Mouse (Mus musculus) intestine, embryonic 15.5 days (tissue): ENCODE results near the gene Sucla2. TPM values are rescaled to one million over a fixed set of nuclear protein-coding genes. Genes with fewer than 3 reads are reported as not detected.

Source experiments
- ATAC-seq: fragments of 200-750 bp; cut with Nextera tagmentation; 2 replicates; pipeline ENCODE4 v1.8.0; 2017; ENCODE audit warnings: moderate TSS enrichment, moderate library complexity
- H3K27ac ChIP-seq: fragments of 300-500 bp; sonication (generic); 2 replicates; pipeline ENCODE4 v1.5.1; 2015; ENCODE audit warnings: mild to moderate bottlenecking, inconsistent platforms
- H3K27me3 ChIP-seq: fragments of 300-500 bp; sonication (generic); replicated peaks from 2 replicates; pipeline ENCODE4 v1.6.1; 2015; ENCODE audit warnings: inconsistent platforms
- H3K36me3 ChIP-seq: fragments of 300-500 bp; sonication (generic); 2 replicates; pipeline ENCODE4 v1.6.1; 2015; ENCODE audit warnings: inconsistent platforms
- H3K4me1 ChIP-seq: fragments of 300-500 bp; sonication (generic); replicated peaks from 2 replicates; pipeline ENCODE4 v1.6.1; 2015; ENCODE audit warnings: inconsistent platforms
- H3K4me2 ChIP-seq: fragments of 300-500 bp; sonication (generic); replicated peaks from 2 replicates; pipeline ENCODE4 v1.6.1; 2015; ENCODE audit warnings: mild to moderate bottlenecking, inconsistent platforms
- H3K4me3 ChIP-seq: fragments of 300-500 bp; sonication (generic); replicated peaks from 2 replicates; pipeline ENCODE4 v1.5.1; 2015; ENCODE audit warnings: inconsistent platforms
- H3K9ac ChIP-seq: fragments of 300-500 bp; sonication (generic); 2 replicates; pipeline ENCODE4 v1.6.1; 2015; ENCODE audit warnings: inconsistent platforms
- H3K9me3 ChIP-seq: fragments of 300-500 bp; sonication (generic); 2 replicates; pipeline ENCODE4 v1.6.1; 2016; ENCODE audit warnings: inconsistent platforms
- WGBS: fragments of 180-500 bp; shearing (Covaris S2); methylation state at CpG from one replicate; pipeline ENCODE4 v1.1.7; 2015; 5-methylcytosine and 5-hydroxymethylcytosine counted together
- polyA plus RNA-seq: library from polyadenylated mRNA; unstranded; fragments of >200 nt; fragmentation: Nextera tagmentation; extraction: Ambion mirVana; gene quantifications from 2 replicates; pipeline ENCODE4 v1.2.1, GENCODE M21; 2015

The Sucla2 gene
- 117 and 132 TPM in 2 replicates for polyA plus RNA-seq

DNA sequence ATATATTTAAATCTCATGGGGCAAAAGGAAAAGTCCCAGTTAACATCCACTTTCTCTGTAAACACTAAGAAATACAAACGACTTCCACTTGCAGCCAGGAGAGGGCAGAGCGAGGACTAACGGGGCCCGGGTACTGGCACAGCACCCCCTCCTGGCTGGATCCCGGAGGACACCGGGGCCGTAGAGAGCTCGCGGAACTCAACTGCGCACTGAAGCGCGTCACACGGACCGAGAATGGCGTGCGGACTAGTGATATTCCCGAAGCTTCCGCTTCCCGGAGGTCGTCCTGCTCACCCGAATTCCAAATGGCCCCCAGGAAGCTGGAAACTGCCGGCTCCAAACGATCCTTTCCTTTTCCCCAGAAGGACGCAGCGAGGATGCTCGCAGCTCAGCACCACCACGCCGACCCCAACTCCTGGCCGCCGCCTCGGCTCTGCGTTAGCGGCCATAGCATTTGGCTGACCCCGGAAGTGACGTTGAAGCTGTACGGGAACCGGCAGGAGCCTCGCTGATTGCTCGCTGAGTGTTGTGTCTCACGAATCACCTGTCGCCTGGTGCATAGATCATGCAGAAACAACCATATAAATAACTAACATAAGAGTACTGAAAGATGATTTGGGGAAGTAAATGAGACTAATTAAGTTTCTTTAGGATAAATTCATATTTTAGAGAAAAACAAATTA is at the start of gene Sucla2:
TSS of gene Sucla2 (plus strand) at position 554 of the 683 bp plus-strand sequence.
- no peaks in the 10 kb centered on the region for H3K4me1 ChIP-seq
- peak within 1 kb of the TSS; percentile 53 for H3K4me2 ChIP-seq
- no peaks in the 10 kb centered on the region for H3K9me3 ChIP-seq
- no peaks in the 10 kb centered on the region for H3K36me3 ChIP-seq
- under 1% methylated on average over 41 of the region's 41 CpGs for WGBS
- H3K27me3 ChIP-seq: no peaks in the 10 kb centered on the region
- H3K27ac ChIP-seq: peak within 1 kb of the TSS; percentile 83
- peak within 1 kb of the TSS; percentile 51 for H3K4me3 ChIP-seq
- peak; percentile 100 for ATAC-seq
- peak within 1 kb of the TSS; percentile 48; the same call in 1 of the 2 replicates for H3K9ac ChIP-seq

DNA sequence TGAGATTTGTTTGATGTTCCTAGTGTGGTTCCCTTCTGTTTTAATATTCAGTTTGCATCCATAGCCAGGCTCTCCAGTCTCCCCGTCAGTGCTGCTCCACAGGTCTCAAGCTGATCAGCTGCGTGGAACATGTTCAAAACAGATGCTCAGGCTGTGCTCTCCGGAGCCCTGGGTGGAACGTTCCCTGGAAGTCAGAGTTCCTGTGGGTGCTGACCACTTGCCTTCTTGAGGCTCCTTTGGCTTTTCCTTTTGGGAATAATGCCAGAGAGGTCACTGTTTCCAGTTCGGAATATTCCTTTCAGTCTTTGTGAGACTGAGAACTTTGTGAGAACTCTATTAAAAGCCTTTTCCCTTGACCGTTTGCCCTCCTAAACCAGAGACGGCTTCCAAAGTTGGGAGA is 49.6 kb upstream of the Sucla2 start:
- H3K9me3 ChIP-seq: no peaks in the 10 kb centered on the region
- 76% methylated on average over 7 of the region's 7 CpGs for WGBS
- H3K4me1 ChIP-seq: no peaks in the 10 kb centered on the region
- H3K4me2 ChIP-seq: no peak overlapping the region
- H3K4me3 ChIP-seq: no peak overlapping the region
- no peaks in the 10 kb centered on the region for H3K27me3 ChIP-seq
- no peak overlapping the region for H3K9ac ChIP-seq
- ATAC-seq: no peak
- no peaks in the 10 kb centered on the region for H3K36me3 ChIP-seq
- no peak overlapping the region for H3K27ac ChIP-seq

- H3K27me3 ChIP-seq: no peaks in the 10 kb centered on the region
- no peak overlapping the region for H3K4me2 ChIP-seq
- no peak for ATAC-seq
- no peaks in the 10 kb centered on the region for H3K4me1 ChIP-seq
- no peaks in the 10 kb centered on the region for H3K36me3 ChIP-seq
- H3K9me3 ChIP-seq: no peaks in the 10 kb centered on the region
- no peak overlapping the region for H3K9ac ChIP-seq
- no peak overlapping the region for H3K4me3 ChIP-seq
- 73% methylated on average over 8 of the region's 8 CpGs for WGBS
- H3K27ac ChIP-seq: no peak overlapping the region
These were observed 48.7 kb upstream of the Sucla2 start for GRCm38 (mm10) chr14:73476361-73476934.

DNA sequence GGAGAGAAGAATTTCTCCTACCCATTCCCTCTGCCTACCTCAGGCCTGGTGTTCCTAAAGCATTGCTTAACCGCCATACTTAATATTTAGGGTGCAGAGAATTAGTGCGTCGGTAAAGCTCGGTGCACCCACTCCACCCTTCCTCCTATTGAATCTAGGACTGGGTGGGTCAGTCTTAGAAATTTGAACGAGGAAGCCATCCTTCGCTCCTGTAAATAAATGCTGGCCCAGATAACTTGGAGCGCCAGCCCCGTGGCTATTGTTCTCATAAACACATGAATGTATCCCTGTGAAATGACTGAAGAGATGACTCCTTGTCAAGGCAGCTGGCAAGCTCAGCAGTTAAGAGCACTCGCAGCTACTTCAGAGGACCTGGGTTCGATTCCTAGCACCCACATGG is 48.0 kb upstream of the Sucla2 start:
- Histone ChIP-seq H3K4me1 (no peaks in the 10 kb centered on the region), H3K4me3 (no peak overlapping the region), H3K27ac (no peak overlapping the region), H3K9ac (no peak overlapping the region), H3K4me2 (no peak overlapping the region), H3K36me3 (no peaks in the 10 kb centered on the region), H3K27me3 (no peaks in the 10 kb centered on the region), H3K9me3 (no peaks in the 10 kb centered on the region)
- 91% methylated on average over 10 of the region's 10 CpGs for WGBS
- ATAC-seq: no peak

DNA sequence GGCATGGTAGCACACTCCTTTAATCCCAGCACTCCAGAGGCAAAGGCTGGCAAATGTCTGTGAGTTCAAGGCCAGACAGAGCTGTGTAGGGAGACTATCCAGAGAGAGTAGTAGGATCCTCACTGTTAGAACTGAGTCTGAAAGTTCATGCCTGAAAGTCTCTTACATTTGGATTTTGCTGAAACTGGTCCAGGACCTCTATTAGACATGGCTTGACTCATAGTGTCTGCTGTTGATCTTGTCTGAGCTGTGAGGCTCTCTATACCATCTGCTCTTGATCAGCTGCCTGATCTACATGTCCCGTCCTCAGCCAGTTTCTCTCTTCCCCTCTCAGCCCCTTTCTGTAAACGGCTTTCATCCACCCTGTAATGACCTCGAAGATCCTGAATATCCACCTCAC is 46.8 kb upstream of the Sucla2 start:
- no peak overlapping the region for H3K27ac ChIP-seq
- no peaks in the 10 kb centered on the region for H3K9me3 ChIP-seq
- no peaks in the 10 kb centered on the region for H3K36me3 ChIP-seq
- no peaks in the 10 kb centered on the region for H3K4me1 ChIP-seq
- no peak overlapping the region for H3K4me2 ChIP-seq
- 68% methylated on average over 3 of the region's 3 CpGs for WGBS
- H3K27me3 ChIP-seq: no peaks in the 10 kb centered on the region
- ATAC-seq: no peak
- H3K9ac ChIP-seq: no peak overlapping the region
- H3K4me3 ChIP-seq: no peak overlapping the region

- no peak for ATAC-seq
- no peak overlapping the region for H3K27ac ChIP-seq
- no peaks in the 10 kb centered on the region for H3K36me3 ChIP-seq
- no peak overlapping the region for H3K4me3 ChIP-seq
- no peaks in the 10 kb centered on the region for H3K27me3 ChIP-seq
- H3K9me3 ChIP-seq: no peaks in the 10 kb centered on the region
- no peak overlapping the region for H3K9ac ChIP-seq
- 78% methylated on average over 1 of the region's 1 CpGs for WGBS
- H3K4me1 ChIP-seq: no peaks in the 10 kb centered on the region
- H3K4me2 ChIP-seq: no peak overlapping the region
These were observed 45.3 kb upstream of the Sucla2 start for GRCm38 (mm10) chr14:73479771-73480170.

DNA sequence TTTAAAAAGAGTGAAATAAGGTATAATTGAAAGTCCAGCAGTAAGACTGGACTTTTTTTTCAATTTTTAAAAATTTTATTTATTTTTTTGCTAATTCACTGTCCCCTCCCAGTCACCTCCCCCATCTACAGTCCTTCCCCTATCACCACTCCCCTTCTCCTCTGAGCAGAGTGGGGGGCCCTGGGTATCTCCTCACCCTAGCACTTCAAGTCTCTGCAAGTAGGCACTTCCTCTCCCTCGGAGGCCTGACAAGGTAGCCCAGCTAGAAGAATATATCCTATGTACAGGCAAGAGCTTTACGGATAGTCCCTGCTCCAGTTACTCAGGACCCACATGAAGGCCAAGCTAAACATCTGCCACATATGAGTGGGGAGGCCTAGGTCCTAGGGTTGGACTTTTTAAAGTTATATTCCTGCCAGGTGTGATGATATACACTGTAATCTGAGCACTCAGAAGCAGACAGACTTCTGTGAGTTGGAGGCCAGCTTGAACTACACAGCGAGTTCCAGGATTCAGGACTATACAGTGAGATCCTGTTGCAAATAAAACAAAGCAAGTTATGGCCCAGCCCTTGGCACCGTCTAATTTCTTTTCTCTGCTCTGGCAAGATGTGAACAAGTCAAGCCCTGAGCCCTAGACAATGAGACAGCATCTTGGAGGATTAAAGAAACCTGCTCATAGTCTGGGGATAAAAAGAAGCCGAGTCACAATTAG is 41.4 kb upstream of the Sucla2 start:
- no peak for ATAC-seq
- Histone ChIP-seq H3K4me3 (no peak overlapping the region), H3K9me3 (no peaks in the 10 kb centered on the region), H3K4me1 (no peaks in the 10 kb centered on the region), H3K9ac (no peak overlapping the region), H3K27me3 (no peaks in the 10 kb centered on the region), H3K36me3 (no peaks in the 10 kb centered on the region), H3K27ac (no peak overlapping the region), H3K4me2 (no peak overlapping the region)
- 80% methylated on average over 5 of the region's 5 CpGs for WGBS

DNA sequence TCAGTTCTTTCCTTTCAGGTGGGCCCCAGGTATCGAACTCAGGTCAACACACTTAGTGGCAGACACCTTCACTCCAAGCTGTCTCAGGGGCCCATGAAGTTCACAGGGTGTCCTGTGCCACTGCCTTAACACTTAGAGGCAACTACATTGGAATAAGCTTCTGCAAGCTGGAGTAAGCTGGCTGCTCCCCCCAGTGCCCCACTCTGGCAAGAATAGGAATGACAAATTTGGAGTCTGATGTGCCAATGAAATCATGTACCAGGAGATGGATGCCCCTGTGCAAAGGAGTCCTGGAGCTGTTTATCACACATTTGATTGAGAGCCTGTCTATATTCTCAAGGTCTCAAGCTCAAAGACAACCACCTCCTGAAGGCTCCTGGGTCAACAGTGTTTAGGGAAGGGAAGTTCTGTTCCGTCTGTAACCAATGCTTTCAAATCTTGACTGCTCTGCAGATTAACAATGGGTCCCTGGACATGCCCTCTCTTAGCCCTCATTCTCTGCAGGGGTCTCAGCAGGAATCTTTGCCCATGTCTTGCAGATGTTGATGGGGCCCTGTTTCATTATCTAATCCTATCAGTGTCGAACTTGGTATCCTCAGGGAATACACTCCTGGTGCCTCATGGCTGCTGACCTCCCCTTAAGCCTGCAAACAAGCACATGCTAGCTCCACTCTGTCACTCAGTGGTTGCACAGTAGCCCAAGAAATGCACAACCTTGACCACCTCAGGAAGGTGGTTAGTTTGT is 40.6 kb upstream of the Sucla2 start:
- no peaks in the 10 kb centered on the region for H3K9me3 ChIP-seq
- ATAC-seq: no peak
- no peaks in the 10 kb centered on the region for H3K4me1 ChIP-seq
- no peak overlapping the region for H3K4me2 ChIP-seq
- H3K9ac ChIP-seq: no peak overlapping the region
- H3K27me3 ChIP-seq: no peaks in the 10 kb centered on the region
- no peak overlapping the region for H3K4me3 ChIP-seq
- 77% methylated on average over 3 of the region's 3 CpGs for WGBS
- H3K36me3 ChIP-seq: no peaks in the 10 kb centered on the region
- no peak overlapping the region for H3K27ac ChIP-seq

GRCm38 (mm10) chr14:73486641-73487040 is 38.5 kb upstream of the Sucla2 start:
- Histone ChIP-seq H3K27me3 (no peaks in the 10 kb centered on the region), H3K4me1 (no peaks in the 10 kb centered on the region), H3K9me3 (no peaks in the 10 kb centered on the region), H3K4me2 (no peak overlapping the region), H3K27ac (no peak overlapping the region), H3K4me3 (no peak overlapping the region), H3K36me3 (no peaks in the 10 kb centered on the region), H3K9ac (no peak overlapping the region)
- WGBS: 68% methylated on average over 5 of the region's 5 CpGs
- no peak for ATAC-seq

GRCm38 (mm10) chr14:73493356-73493755 is 31.8 kb upstream of the Sucla2 start:
- H3K4me1 ChIP-seq: no peaks in the 10 kb centered on the region
- no peak overlapping the region for H3K4me2 ChIP-seq
- H3K27ac ChIP-seq: no peak overlapping the region
- H3K9me3 ChIP-seq: no peaks in the 10 kb centered on the region
- ATAC-seq: no peak
- 91% methylated on average over 6 of the region's 6 CpGs for WGBS
- no peaks in the 10 kb centered on the region for H3K36me3 ChIP-seq
- no peak overlapping the region for H3K4me3 ChIP-seq
- no peak overlapping the region for H3K9ac ChIP-seq
- H3K27me3 ChIP-seq: no peaks in the 10 kb centered on the region

DNA sequence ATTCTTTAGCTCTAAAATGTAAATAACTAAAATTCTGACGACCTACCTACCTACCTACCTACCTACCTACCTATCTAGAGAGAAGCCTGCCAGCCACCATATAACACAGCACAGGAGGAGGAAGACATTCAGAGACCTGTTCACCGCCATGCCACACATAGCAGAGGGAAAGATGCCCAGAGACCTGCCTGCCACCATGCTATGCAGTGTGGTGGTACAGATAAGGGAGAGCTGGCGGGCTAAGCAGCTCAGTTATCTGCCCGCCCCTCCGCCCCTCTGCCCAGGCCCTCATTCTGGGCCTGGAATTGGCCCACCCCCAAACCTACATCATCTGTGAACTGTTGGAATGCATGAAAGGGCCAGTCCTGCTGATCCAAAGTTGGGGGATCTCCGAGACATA is 31.0 kb upstream of the Sucla2 start:
- no peak overlapping the region for H3K27ac ChIP-seq
- WGBS: 72% methylated on average over 6 of the region's 6 CpGs
- no peak for ATAC-seq
- H3K36me3 ChIP-seq: no peaks in the 10 kb centered on the region
- H3K4me2 ChIP-seq: no peak overlapping the region
- H3K4me1 ChIP-seq: no peaks in the 10 kb centered on the region
- H3K4me3 ChIP-seq: no peak overlapping the region
- H3K27me3 ChIP-seq: no peaks in the 10 kb centered on the region
- no peaks in the 10 kb centered on the region for H3K9me3 ChIP-seq
- no peak overlapping the region for H3K9ac ChIP-seq

DNA sequence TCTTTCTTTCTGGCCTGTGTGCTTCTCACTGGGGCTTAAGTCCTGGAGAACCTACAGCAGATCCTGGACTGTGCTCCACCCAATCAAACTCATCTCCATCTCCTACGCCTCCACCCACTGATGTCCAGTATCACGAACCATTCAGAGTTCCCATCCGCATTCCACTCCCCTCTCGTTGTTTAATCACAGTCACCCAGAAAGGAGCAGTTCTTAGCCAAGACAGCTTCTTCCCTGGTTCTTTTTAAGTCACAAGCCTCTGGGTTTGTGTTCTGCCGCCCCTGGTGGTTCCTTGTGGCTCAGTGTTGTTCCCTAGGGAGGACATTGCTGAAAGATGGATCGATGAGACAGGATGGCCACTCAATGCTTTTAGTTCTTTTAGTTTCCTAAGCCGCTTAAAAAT is 29.4 kb upstream of the Sucla2 start:
- H3K36me3 ChIP-seq: no peaks in the 10 kb centered on the region
- no peak for ATAC-seq
- H3K27ac ChIP-seq: no peak overlapping the region
- no peak overlapping the region for H3K9ac ChIP-seq
- H3K9me3 ChIP-seq: no peaks in the 10 kb centered on the region
- no peaks in the 10 kb centered on the region for H3K4me1 ChIP-seq
- no peaks in the 10 kb centered on the region for H3K27me3 ChIP-seq
- H3K4me3 ChIP-seq: no peak overlapping the region
- no peak overlapping the region for H3K4me2 ChIP-seq
- 68% methylated on average over 7 of the region's 7 CpGs for WGBS
